Mouse (Mus musculus) C2C12 (cell line): ENCODE measurements around the gene Tex50. TPM values are rescaled to one million over a fixed set of nuclear protein-coding genes. Genes with fewer than 3 reads are reported as not detected.
"Not testable (repeated sequence)": the region's sequence is repeated elsewhere in the genome, so short reads cannot be mapped to it uniquely, and the experiment has no call there.

Source experiments
- H3K27me3 ChIP-seq: one replicate; pipeline ENCODE4 v1.6.1; 2011; ENCODE audit not compliant: control insufficient read depth, insufficient read depth, insufficient read length
- H3K36me3 ChIP-seq: one replicate; pipeline ENCODE4 v1.6.1; 2011; ENCODE audit not compliant: control insufficient read depth, insufficient read depth
- H3K4me3 ChIP-seq: one replicate; pipeline ENCODE4 v1.5.1; 2011; ENCODE audit warnings: mild to moderate bottlenecking, control low read depth; ENCODE audit not compliant: poor library complexity, insufficient read depth, severe bottlenecking
- H3K79me2 ChIP-seq: one replicate; pipeline ENCODE4 v1.6.1; 2011; ENCODE audit not compliant: control insufficient read depth, insufficient read depth
- H3K79me3 ChIP-seq: one replicate; pipeline ENCODE4 v1.6.1; 2011; ENCODE audit warnings: low read depth, control low read depth
- H3ac ChIP-seq: one replicate; pipeline ENCODE3; 2011; ENCODE audit warnings: low read depth; ENCODE audit not compliant: control insufficient read depth, insufficient read length
- CEBPB ChIP-seq: IDR thresholded peaks from one replicate; pipeline ENCODE4 v1.6.1; 2011; ENCODE audit warnings: low read depth, mild to moderate bottlenecking, control low read depth, moderate library complexity
- CTCF ChIP-seq: IDR thresholded peaks from one replicate; pipeline ENCODE4 v1.5.1; 2011; ENCODE audit not compliant: control insufficient read depth, insufficient read depth, insufficient read length
- FOSL1 ChIP-seq: IDR thresholded peaks from one replicate; pipeline ENCODE4 v1.8.0; 2011; ENCODE audit warnings: mild to moderate bottlenecking, low read length; ENCODE audit not compliant: poor library complexity, insufficient read depth, severe bottlenecking
- MAX ChIP-seq: IDR thresholded peaks from one replicate; pipeline ENCODE4 v1.6.1; 2011; ENCODE audit warnings: mild to moderate bottlenecking, control low read depth
- MYOD1 ChIP-seq: IDR thresholded peaks from one replicate; pipeline ENCODE4 v1.6.1; 2011; ENCODE audit warnings: low read depth; ENCODE audit not compliant: control insufficient read depth, insufficient read length
- MYOG ChIP-seq: IDR thresholded peaks from one replicate; pipeline ENCODE4 v1.6.1; 2011; ENCODE audit not compliant: control insufficient read depth, insufficient read length; ENCODE audit errors: extremely low read depth
- USF1 ChIP-seq: IDR thresholded peaks from one replicate; pipeline ENCODE4 v1.6.1; 2011; ENCODE audit warnings: low read depth, mild to moderate bottlenecking, control low read depth, moderate library complexity
- polyA plus RNA-seq: library from polyadenylated mRNA; unstranded; fragments of >200 nt; fragmentation: generic; extraction: Trizol; gene quantifications from one replicate; pipeline ENCODE4 v1.2.1, GENCODE M21; 2012; ENCODE audit warnings: missing spikeins

The Tex50 gene
- polyA plus RNA-seq, 1 experiment: not detected

- Histone ChIP-seq H3K79me3 (no peaks in the 10 kb centered on the region), H3K36me3 (no peaks in the 10 kb centered on the region), H3K27me3 (no peaks in the 10 kb centered on the region), H3ac (no peak overlapping the region), H3K79me2 (no peaks in the 10 kb centered on the region), H3K4me3 (no peak overlapping the region)
- TF ChIP-seq FOSL1 (no peak), CEBPB (peak; percentile 13)
Measured at GRCm38 (mm10) chr1:161151098-161151497, 8.0 kb downstream of the Tex50 start.

- no peaks in the 10 kb centered on the region for H3K79me3 ChIP-seq
- no peaks in the 10 kb centered on the region for H3K27me3 ChIP-seq
- no peak overlapping the region for H3K4me3 ChIP-seq
- H3ac ChIP-seq: no peak overlapping the region
- TF ChIP-seq MYOG: no peak
- no peak for TF ChIP-seq FOSL1
- no peak for TF ChIP-seq USF1
- no peak for TF ChIP-seq MAX
- TF ChIP-seq MYOD1: no peak
- no peak for TF ChIP-seq CEBPB
- no peak for TF ChIP-seq CTCF
- H3K36me3 ChIP-seq: no peaks in the 10 kb centered on the region
- no peaks in the 10 kb centered on the region for H3K79me2 ChIP-seq
Measured at GRCm38 (mm10) chr1:161147888-161148287, 11.2 kb downstream of the Tex50 start.

GRCm38 (mm10) chr1:161145611-161146010 lies 13.5 kb downstream of the Tex50 start:
- not testable (repeated sequence) for H3K79me3 ChIP-seq, H3K27me3 ChIP-seq, H3K36me3 ChIP-seq, H3K4me3 ChIP-seq, H3ac ChIP-seq, H3K79me2 ChIP-seq

- no peaks in the 10 kb centered on the region for H3K36me3 ChIP-seq
- H3K79me2 ChIP-seq: no peaks in the 10 kb centered on the region
- no peak overlapping the region for H3ac ChIP-seq
- TF ChIP-seq CTCF: no peak
- no peak for TF ChIP-seq MYOG
- TF ChIP-seq USF1: no peak
- no peak for TF ChIP-seq FOSL1
- no peak for TF ChIP-seq MYOD1
- no peak for TF ChIP-seq MAX
- TF ChIP-seq CEBPB: no peak
- no peak overlapping the region for H3K4me3 ChIP-seq
- no peaks in the 10 kb centered on the region for H3K27me3 ChIP-seq
- no peaks in the 10 kb centered on the region for H3K79me3 ChIP-seq
Measured at GRCm38 (mm10) chr1:161143216-161143615, 15.9 kb downstream of the Tex50 start.

- TF ChIP-seq USF1 (no peak), CEBPB (no peak)
- Histone ChIP-seq H3K79me2 (no peaks in the 10 kb centered on the region), H3K79me3 (no peaks in the 10 kb centered on the region), H3K36me3 (no peaks in the 10 kb centered on the region), H3K4me3 (no peak within 1 kb of the TSS), H3K27me3 (no peaks in the 10 kb centered on the region), H3ac (no peak within 1 kb of the TSS)
Measured at GRCm38 (mm10) chr1:161142531-161143159, 16.5 kb downstream of the Tex50 start, which contains the start of gene Ankrd45. TSS of gene Ankrd45 (plus strand) at chr1:161142691.

GRCm38 (mm10) chr1:161140026-161140762 lies 18.9 kb downstream of the Tex50 start:
- Histone ChIP-seq H3K79me2 (no peaks in the 10 kb centered on the region), H3K79me3 (no peaks in the 10 kb centered on the region)

More at GRCm38 (mm10) chr1:161140026-161140762, 18.9 kb downstream of the Tex50 start:
- Histone ChIP-seq H3K27me3 (no peaks in the 10 kb centered on the region), H3K36me3 (no peaks in the 10 kb centered on the region), H3ac (no peak overlapping the region), H3K4me3 (no peak overlapping the region)
- TF ChIP-seq USF1: no peak
- TF ChIP-seq FOSL1: no peak
- no peak for TF ChIP-seq MYOD1
- no peak for TF ChIP-seq MYOG
- no peak for TF ChIP-seq CEBPB
- no peak for TF ChIP-seq MAX
- TF ChIP-seq CTCF: no peak
